Mouse (Mus musculus): ENCODE data around the gene Defb29. TPM values are rescaled to one million over a fixed set of nuclear protein-coding genes. Genes with fewer than 3 reads are reported as not detected.

The Defb29 gene
- polyA plus RNA-seq, 1 experiment from 2014 or later: not detected

- ATAC-seq (ENCODE audit: insufficient number of reproducible peaks, insufficient read depth, low FRiP score, low read depth): no peak
- Histone ChIP-seq H3K4me1 (ENCODE audit: control insufficient read depth, insufficient read depth, low read length) (no peaks in the 10 kb centered on the region), H3K4me3 (ENCODE audit: low read depth, low read length) (no peak within 1 kb of the TSS), H3K4me2 (replicated peaks; ENCODE audit: low read depth, low read length) (no peak within 1 kb of the TSS), H3K9ac (replicated peaks; ENCODE audit: low read depth, low read length) (no peak within 1 kb of the TSS), H3K27ac (ENCODE audit: low read length) (no peak within 1 kb of the TSS), H3K36me3 (ENCODE audit: control insufficient read depth, insufficient read depth, low read length) (no peaks in the 10 kb centered on the region), H3K9me3 (ENCODE audit: control insufficient read depth, low read depth, low read length) (no peaks in the 10 kb centered on the region), H3K27me3 (ENCODE audit: control insufficient read depth, insufficient read depth, low read length) (no peaks in the 10 kb centered on the region)
Measured at GRCm38 (mm10) chr2:152490038-152490437, 49.9 kb downstream of the Defb29 start, which contains the start of gene Defb22. TSS of gene Defb22 (minus strand) at chr2:152490138.

Other genes with a start within 250 kb of the Defb29 start
- gene Tbc1d20, start 246.3 kb downstream of the Defb29 start, polyA plus RNA-seq (2014; fragmentation: Nextera tagmentation; extraction: Ambion mirVana): 40.0 and 45.5 TPM in 2 replicates
- 81.9 and 88.1 TPM in 2 replicates for gene Rbck1, start 207.4 kb downstream of the Defb29 start, polyA plus RNA-seq (2014; fragmentation: Nextera tagmentation; extraction: Ambion mirVana)
- gene Trib3, start 196.1 kb downstream of the Defb29 start, polyA plus RNA-seq (2014; fragmentation: Nextera tagmentation; extraction: Ambion mirVana): 0.73 and 1.1 TPM in 2 replicates
- gene Nrsn2, start 163.5 kb downstream of the Defb29 start, polyA plus RNA-seq (2014; fragmentation: Nextera tagmentation; extraction: Ambion mirVana): 2.2 and 3.8 TPM in 2 replicates
- gene Sox12, start 142.0 kb downstream of the Defb29 start, polyA plus RNA-seq (2014; fragmentation: Nextera tagmentation; extraction: Ambion mirVana): 13.6 and 15.7 TPM in 2 replicates
- gene Zcchc3, start 125.1 kb downstream of the Defb29 start, polyA plus RNA-seq (2014; fragmentation: Nextera tagmentation; extraction: Ambion mirVana): 41.0 and 43.5 TPM in 2 replicates
- 0.33 and 0.69 TPM in 2 replicates for gene 6820408C15Rik, start 124.5 kb downstream of the Defb29 start, polyA plus RNA-seq (2014; fragmentation: Nextera tagmentation; extraction: Ambion mirVana)
- gene Defb23, start 75.5 kb downstream of the Defb29 start, polyA plus RNA-seq (2014; fragmentation: Nextera tagmentation; extraction: Ambion mirVana): not detected in 2 replicates
- gene Defb20, start 63.0 kb downstream of the Defb29 start, polyA plus RNA-seq (2014; fragmentation: Nextera tagmentation; extraction: Ambion mirVana): not detected in 2 replicates
- gene Defb22, start 50.0 kb downstream of the Defb29 start, polyA plus RNA-seq (2014; fragmentation: Nextera tagmentation; extraction: Ambion mirVana): not detected in 2 replicates
- gene Defb26, start 28.4 kb downstream of the Defb29 start, polyA plus RNA-seq (2014; fragmentation: Nextera tagmentation; extraction: Ambion mirVana): not detected in 2 replicates
- not detected in 2 replicates for gene Defb28, start 21.8 kb downstream of the Defb29 start, polyA plus RNA-seq (2014; fragmentation: Nextera tagmentation; extraction: Ambion mirVana)
- gene Gm17416, start 29.2 kb upstream of the Defb29 start, polyA plus RNA-seq (2014; fragmentation: Nextera tagmentation; extraction: Ambion mirVana): not detected in 2 replicates
- not detected in 2 replicates for gene Defb21, start 32.6 kb upstream of the Defb29 start, polyA plus RNA-seq (2014; fragmentation: Nextera tagmentation; extraction: Ambion mirVana)
- gene Defb19, start 40.2 kb upstream of the Defb29 start, polyA plus RNA-seq (2014; fragmentation: Nextera tagmentation; extraction: Ambion mirVana): not detected in 2 replicates
- gene Defb45, start 59.3 kb upstream of the Defb29 start, polyA plus RNA-seq (2014; fragmentation: Nextera tagmentation; extraction: Ambion mirVana): not detected in 2 replicates
- not detected in 2 replicates for gene Defb36, start 64.2 kb upstream of the Defb29 start, polyA plus RNA-seq (2014; fragmentation: Nextera tagmentation; extraction: Ambion mirVana)
- 3.9 TPM in 1 of 2 replicates, not detected in the other for gene Defb25, start 83.0 kb upstream of the Defb29 start, polyA plus RNA-seq (2014; fragmentation: Nextera tagmentation; extraction: Ambion mirVana)
- 21.9 and 22.3 TPM in 2 replicates for gene Rem1, start 86.9 kb upstream of the Defb29 start, polyA plus RNA-seq (2014; fragmentation: Nextera tagmentation; extraction: Ambion mirVana)
- gene H13, start 129.4 kb upstream of the Defb29 start, polyA plus RNA-seq (2014; fragmentation: Nextera tagmentation; extraction: Ambion mirVana): 120 and 122 TPM in 2 replicates
- 26.5 and 30.1 TPM in 2 replicates for gene Mcts2, start 146.9 kb upstream of the Defb29 start, polyA plus RNA-seq (2014; fragmentation: Nextera tagmentation; extraction: Ambion mirVana)
- gene Id1, start 196.2 kb upstream of the Defb29 start, polyA plus RNA-seq (2014; fragmentation: Nextera tagmentation; extraction: Ambion mirVana): 147 and 150 TPM in 2 replicates
- gene Cox4i2, start 214.1 kb upstream of the Defb29 start, polyA plus RNA-seq (2014; fragmentation: Nextera tagmentation; extraction: Ambion mirVana): 18.4 and 21.7 TPM in 2 replicates